Mouse (Mus musculus): ENCODE data around the gene Uimc1. TPM values are rescaled to one million over a fixed set of nuclear protein-coding genes. Genes with fewer than 3 reads are reported as not detected.

Gene Uimc1
- polyA plus RNA-seq (2017; shearing (Covaris generic)) = 79.3 TPM

GRCm38 (mm10) chr13:55099726-55100478 lies at the start of gene Uimc1:
Uimc1 (minus strand) TSS chr13:55100300.

GRCm38 (mm10) chr13:55133448-55133847 lies 33.3 kb upstream of the Uimc1 start, which contains the start of gene Gm17617:
Gm17617 (minus strand) TSS chr13:55133548.

DNA sequence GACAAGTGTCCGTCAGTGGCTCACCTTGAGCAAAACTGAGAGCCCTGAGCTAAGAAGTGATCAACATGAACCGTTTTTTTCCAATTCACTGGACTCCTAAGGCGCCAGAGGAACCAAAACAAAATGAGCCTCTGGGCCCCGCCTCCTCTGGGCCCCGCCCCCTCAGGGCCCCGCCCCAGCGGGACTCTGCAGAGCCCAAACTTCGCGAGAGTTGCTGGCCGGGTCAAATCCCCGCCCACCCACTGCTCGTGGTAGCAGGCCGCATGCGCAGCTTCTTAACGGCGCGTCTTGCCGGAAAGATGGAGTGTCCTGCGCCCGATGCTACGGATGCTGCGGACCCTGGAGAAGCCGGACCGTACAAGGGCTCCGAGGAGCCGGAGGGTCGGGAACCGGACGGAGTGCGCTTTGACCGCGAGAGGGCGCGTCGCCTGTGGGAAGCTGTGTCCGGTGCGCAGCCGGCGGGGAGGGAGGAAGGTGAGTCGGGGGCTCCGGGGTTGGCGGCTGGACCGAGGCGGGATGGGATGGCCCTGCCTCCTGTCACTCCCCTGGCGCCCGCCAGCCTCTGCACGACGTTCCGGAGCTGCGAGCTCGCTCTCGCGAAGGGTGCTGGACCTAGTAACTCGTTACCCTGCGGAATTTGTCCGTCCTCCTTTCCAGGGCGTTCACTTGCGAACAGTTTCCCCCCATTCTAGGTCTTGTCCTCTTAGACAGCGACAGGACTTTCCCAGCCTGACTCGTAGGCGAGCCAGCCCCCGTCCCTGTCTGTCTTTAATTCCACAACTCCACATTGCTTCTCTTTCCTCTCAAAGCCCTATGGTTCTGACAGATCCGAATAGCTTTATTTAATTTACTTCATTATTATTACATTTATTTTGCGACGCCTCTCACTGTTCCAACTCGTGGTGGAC lies 5.2 kb upstream of the Uimc1 start, which contains the start of gene Zfp346:
Gene Zfp346 (plus strand): TSS at position 267 of the 908 bp plus-strand sequence.

DNA sequence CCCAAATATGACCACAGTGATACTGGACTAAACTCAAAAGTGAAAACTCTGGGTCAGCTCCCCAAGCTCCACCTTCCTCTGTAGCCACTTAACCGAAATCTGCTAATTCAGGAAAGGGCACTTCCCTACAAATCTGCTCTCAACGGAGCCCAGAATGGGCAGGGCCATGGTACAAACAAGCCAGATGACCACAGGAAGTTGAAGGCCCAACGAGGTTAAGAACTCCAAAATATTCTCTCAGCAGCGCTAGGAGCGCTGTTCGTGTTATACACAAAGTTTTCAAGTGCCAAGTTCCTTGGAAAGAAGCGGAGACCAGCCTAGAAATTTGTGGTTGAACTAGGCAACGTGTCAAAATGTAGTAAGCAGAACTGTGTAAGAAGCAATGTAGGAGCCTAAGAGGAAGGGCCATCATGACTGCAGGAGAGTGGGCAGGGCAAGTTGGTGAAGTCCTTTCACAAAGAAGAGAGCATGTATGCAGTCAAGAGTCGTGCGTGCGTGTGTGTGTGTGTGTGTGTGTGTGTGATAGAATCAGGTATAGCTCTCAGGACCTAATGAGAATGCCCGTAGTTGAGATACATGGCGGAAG lies 78.8 kb downstream of the Uimc1 start, which contains the start of gene Hk3:
Gene Hk3 (minus strand): TSS at position 192 of the 586 bp plus-strand sequence.

Other genes starting within 250 kb of the Uimc1 start
- 0.30 TPM for gene Unc5a, start 150.9 kb downstream of the Uimc1 start, polyA plus RNA-seq (2017; shearing (Covaris generic))
- gene Hk3, start 78.9 kb downstream of the Uimc1 start, polyA plus RNA-seq (2017; shearing (Covaris generic)) = 1.3 TPM
- 37.3 TPM for gene Zfp346, start 5.0 kb upstream of the Uimc1 start, polyA plus RNA-seq (2017; shearing (Covaris generic))
- not detected for gene Gm17617, start 33.2 kb upstream of the Uimc1 start, polyA plus RNA-seq (2017; shearing (Covaris generic))
- not detected for gene Fgfr4, start 52.3 kb upstream of the Uimc1 start, polyA plus RNA-seq (2017; shearing (Covaris generic))
- gene Nsd1, start 109.5 kb upstream of the Uimc1 start, polyA plus RNA-seq (2017; shearing (Covaris generic)) = 101 TPM
- 473 TPM for gene Prelid1, start 220.2 kb upstream of the Uimc1 start, polyA plus RNA-seq (2017; shearing (Covaris generic))
- gene Rab24, start 221.6 kb upstream of the Uimc1 start, polyA plus RNA-seq (2017; shearing (Covaris generic)) = 12.5 TPM
- gene Mxd3, start 229.5 kb upstream of the Uimc1 start, polyA plus RNA-seq (2017; shearing (Covaris generic)) = 3.9 TPM

Measured in CD4-positive, CD25-positive, alpha-beta regulatory T cell, adult 9 weeks (primary cell).